Mouse (Mus musculus): ENCODE results near the gene Rbm34.

Rbm34 gene

GRCm38 (mm10) chr8:126968107-126968506, 2.8 kb downstream of the Rbm34 start:
- intact Hi-C loops (cut with DNase I) = no loop called here

GRCm38 (mm10) chr8:126965246-126965645, 5.6 kb downstream of the Rbm34 start:
- intact Hi-C loops (cut with DNase I) = no loop called here

GRCm38 (mm10) chr8:126962871-126963270, 8.0 kb downstream of the Rbm34 start:
- intact Hi-C loops (cut with DNase I) = no loop called here

- intact Hi-C loops (cut with DNase I) = no loop called here
Observed at GRCm38 (mm10) chr8:126961516-126961915, 9.4 kb downstream of the Rbm34 start.

GRCm38 (mm10) chr8:126951900-126952636, 18.8 kb downstream of the Rbm34 start:
- intact Hi-C loops (cut with DNase I) = no loop called here

GRCm38 (mm10) chr8:126949527-126949926, 21.3 kb downstream of the Rbm34 start:
- intact Hi-C loops (cut with DNase I) = no loop called here

- intact Hi-C loops (cut with DNase I) = no loop called here
Observed at GRCm38 (mm10) chr8:126946444-126946843, 24.4 kb downstream of the Rbm34 start.

- intact Hi-C loops (cut with DNase I) = no loop called here
Observed at GRCm38 (mm10) chr8:126945730-126946163, 25.1 kb downstream of the Rbm34 start, which contains the start of gene Tomm20. Gene Tomm20 (minus strand): TSS chr8:126945844.

- intact Hi-C loops (cut with DNase I) = no loop called here
Observed at GRCm38 (mm10) chr8:126944781-126945691, 25.8 kb downstream of the Rbm34 start.

GRCm38 (mm10) chr8:126943565-126943964, 27.3 kb downstream of the Rbm34 start:
- intact Hi-C loops (cut with DNase I) = no loop called here

- intact Hi-C loops (cut with DNase I) = loop anchor here (5.0 kb wide), 1 partner anchor 35 kb away; the partner anchor contains the start of gene Rbm34
Observed at GRCm38 (mm10) chr8:126937337-126937736, 33.5 kb downstream of the Rbm34 start.

- intact Hi-C loops (cut with DNase I) = loop anchor here (5.0 kb wide), 1 partner anchor 36 kb away; the partner anchor contains the start of gene Rbm34
Observed at GRCm38 (mm10) chr8:126935932-126936331, 34.9 kb downstream of the Rbm34 start.

GRCm38 (mm10) chr8:126935387-126935786, 35.5 kb downstream of the Rbm34 start:
- intact Hi-C loops (cut with DNase I) = loop anchor here (5.0 kb wide), 1 partner anchor 37 kb away; the partner anchor contains the start of gene Rbm34

- intact Hi-C loops (cut with DNase I) = no loop called here
Observed at GRCm38 (mm10) chr8:126932656-126933055, 38.2 kb downstream of the Rbm34 start.

GRCm38 (mm10) chr8:126932249-126932648, 38.6 kb downstream of the Rbm34 start:
- intact Hi-C loops (cut with DNase I) = no loop called here

GRCm38 (mm10) chr8:126931720-126932119, 39.2 kb downstream of the Rbm34 start:
- intact Hi-C loops (cut with DNase I) = no loop called here

- intact Hi-C loops (cut with DNase I) = no loop called here
Observed at GRCm38 (mm10) chr8:126929607-126930161, 41.2 kb downstream of the Rbm34 start.

GRCm38 (mm10) chr8:126928755-126929505, 41.9 kb downstream of the Rbm34 start:
- intact Hi-C loops (cut with DNase I) = no loop called here

- intact Hi-C loops (cut with DNase I) = no loop called here
Observed at GRCm38 (mm10) chr8:126928028-126928427, 42.8 kb downstream of the Rbm34 start.

- intact Hi-C loops (cut with DNase I) = no loop called here
Observed at GRCm38 (mm10) chr8:126927058-126927457, 43.8 kb downstream of the Rbm34 start.

- intact Hi-C loops (cut with DNase I) = loop anchor here (5.0 kb wide), 2 partner anchors 341 to 441 kb away; no protein-coding TSS in a partner anchor
Observed at GRCm38 (mm10) chr8:126922981-126923380, 47.9 kb downstream of the Rbm34 start.
